Mouse (Mus musculus) liver, embryonic 14.5 days (tissue): ENCODE results near the gene Fh1. TPM values are rescaled to one million over a fixed set of nuclear protein-coding genes. Genes with fewer than 3 reads are reported as not detected.
A peak's percentile ranks its signal among the peaks of the same experiment; 100 is the strongest.

ENCODE experiments used
- ATAC-seq: fragments of 200-750 bp; cut with Nextera tagmentation; 2 replicates; pipeline ENCODE4 v1.8.0; 2017; ENCODE audit warnings: moderate number of reproducible peaks, mild to moderate bottlenecking, moderate library complexity; ENCODE audit not compliant: insufficient read depth
- DNase-seq, 3 experiments: peaks; one replicate each; pipeline ENCODE4 v3.0.0-alpha.2; 2012 to 2013; ENCODE audit warnings: low read depth in 3 of 3, low spot score in 3 of 3
- H3K27ac ChIP-seq: fragments of 300-500 bp; sonication (generic); 2 replicates; pipeline ENCODE4 v1.5.1; 2014; ENCODE audit warnings: moderate library complexity, mild to moderate bottlenecking, control low read depth, inconsistent platforms
- H3K27me3 ChIP-seq: fragments of 300-500 bp; sonication (generic); 2 replicates; pipeline ENCODE4 v1.6.1; 2014; ENCODE audit warnings: mild to moderate bottlenecking, low read length, moderate library complexity; ENCODE audit not compliant: control insufficient read depth, insufficient read depth
- H3K36me3 ChIP-seq: fragments of 300-500 bp; sonication (generic); replicated peaks from 2 replicates; pipeline ENCODE4 v1.6.1; 2014; ENCODE audit warnings: low read depth; ENCODE audit not compliant: control insufficient read depth, insufficient read depth
- H3K4me1 ChIP-seq, 2 experiments: fragments of 200-500 bp in 1 of 2; fragments of 300-500 bp in 1 of 2; sonication (generic) in 1 of 2; replicated peaks; 2 replicates each; pipeline ENCODE4 v1.6.1; 2012 to 2014; ENCODE audit warnings: antibody characterized with exemption in 1 of 2, inconsistent platforms in 1 of 2, low read length in 1 of 2; ENCODE audit not compliant: control insufficient read depth in 2 of 2, insufficient read depth in 2 of 2
- H3K4me2 ChIP-seq: fragments of 300-500 bp; sonication (generic); 2 replicates; pipeline ENCODE4 v1.6.1; 2014; ENCODE audit warnings: low read depth, mild to moderate bottlenecking, control low read depth, moderate library complexity
- H3K4me3 ChIP-seq, 2 experiments: fragments of 200-500 bp in 1 of 2; fragments of 300-500 bp in 1 of 2; sonication (generic) in 1 of 2; 2 replicates each; pipeline ENCODE4 v1.5.1; 2012 to 2014; ENCODE audit warnings: low read depth in 2 of 2, low read length in 2 of 2, mild to moderate bottlenecking in 2 of 2, control low read depth in 1 of 2, inconsistent platforms in 1 of 2, moderate library complexity in 1 of 2; ENCODE audit not compliant: insufficient read depth in 1 of 2
- H3K9ac ChIP-seq: fragments of 300-500 bp; sonication (generic); replicated peaks from 2 replicates; pipeline ENCODE4 v1.6.1; 2014; ENCODE audit warnings: mild to moderate bottlenecking, control low read depth, moderate library complexity
- H3K9me3 ChIP-seq: fragments of 300-500 bp; sonication (generic); 2 replicates; pipeline ENCODE4 v1.6.1; 2016; ENCODE audit warnings: low read length, mixed read lengths; ENCODE audit not compliant: control insufficient read depth
- CTCF ChIP-seq: IDR thresholded peaks from 2 replicates; pipeline ENCODE4 v1.5.1; 2016; ENCODE audit warnings: antibody characterized with exemption, low read depth, control low read depth
- EP300 ChIP-seq: IDR thresholded peaks from 2 replicates; pipeline ENCODE4 v1.6.1; 2016; ENCODE audit warnings: antibody characterized with exemption, low read depth
- WGBS: fragments of 180-500 bp; shearing (Covaris S2); extraction: QIAGEN DNeasy Blood & Tissue Kit; methylation state at CpG from one replicate; pipeline ENCODE4 v1.1.7; 2014; ENCODE audit not compliant: insufficient replicate concordance; 5-methylcytosine and 5-hydroxymethylcytosine counted together
- polyA plus RNA-seq, 2 experiments: library from polyadenylated mRNA; depleted of rRNA in 1 of 2; stranded (reverse) in 1 of 2; unstranded in 1 of 2; fragments of >200 nt; fragmentation: Nextera tagmentation in 1 of 2; extraction: Ambion mirVana in 1 of 2; gene quantifications; 2 replicates each; pipeline versions ENCODE4 v1.2.1 to v1.2.3; 2012 to 2014

The Fh1 gene
- polyA plus RNA-seq, 2 experiments = 56.1 to 96.6 TPM

DNA sequence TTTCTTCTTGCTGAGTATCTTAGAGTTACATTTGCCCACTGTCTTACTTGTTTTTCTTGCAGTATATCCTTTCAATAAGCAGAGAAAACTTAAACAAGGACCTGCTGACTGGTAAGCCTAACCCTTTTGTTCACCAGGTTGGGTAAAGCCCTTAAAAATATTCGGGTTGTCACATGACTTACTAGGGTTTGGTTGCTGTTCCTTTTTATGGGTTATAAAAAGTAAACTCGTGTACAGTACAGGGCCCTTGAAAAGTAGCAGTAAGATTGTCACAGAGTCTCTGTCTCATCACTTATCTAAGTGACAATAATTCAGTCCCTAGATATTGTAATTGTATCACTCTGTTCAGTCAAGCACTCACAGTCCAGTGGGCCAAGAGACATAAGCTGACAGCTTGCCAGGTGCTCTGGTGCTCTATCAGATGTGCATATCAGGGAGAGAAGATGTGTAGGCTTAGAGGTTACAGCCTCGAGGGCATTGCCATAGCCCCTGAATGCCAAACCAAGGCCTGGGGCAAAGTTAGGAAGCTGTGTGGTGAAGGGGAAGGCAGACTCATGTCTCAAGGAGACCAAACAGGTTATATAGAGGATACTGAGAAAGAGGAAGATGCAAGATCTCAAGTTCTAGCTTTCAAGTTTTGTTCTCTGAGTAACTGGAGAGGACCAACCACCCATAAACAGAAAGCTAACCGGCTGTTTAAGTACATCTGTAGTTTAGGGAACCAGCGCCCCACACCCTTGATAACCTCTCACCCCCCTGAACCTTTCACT lies 18.2 kb upstream of the Fh1 start:
- H3K36me3 ChIP-seq = no peaks in the 10 kb centered on the region
- H3K4me2 ChIP-seq = no peak overlapping the region
- ATAC-seq (no peak), DNase-seq (no peak)
- no peaks in the 10 kb centered on the region for H3K27me3 ChIP-seq
- TF ChIP-seq EP300 = no peak
- TF ChIP-seq CTCF = no peak
- peaks cover 0 to 3% of the 10 kb centered on the region in 2 experiments; a peak in 2 of 4 replicates for H3K4me1 ChIP-seq
- no peak overlapping the region for H3K9ac ChIP-seq
- WGBS = 35% methylated on average over 5 of the region's 5 CpGs
- no peak overlapping the region for H3K27ac ChIP-seq
- H3K9me3 ChIP-seq = no peaks in the 10 kb centered on the region
- H3K4me3 ChIP-seq = no peak overlapping the region

DNA sequence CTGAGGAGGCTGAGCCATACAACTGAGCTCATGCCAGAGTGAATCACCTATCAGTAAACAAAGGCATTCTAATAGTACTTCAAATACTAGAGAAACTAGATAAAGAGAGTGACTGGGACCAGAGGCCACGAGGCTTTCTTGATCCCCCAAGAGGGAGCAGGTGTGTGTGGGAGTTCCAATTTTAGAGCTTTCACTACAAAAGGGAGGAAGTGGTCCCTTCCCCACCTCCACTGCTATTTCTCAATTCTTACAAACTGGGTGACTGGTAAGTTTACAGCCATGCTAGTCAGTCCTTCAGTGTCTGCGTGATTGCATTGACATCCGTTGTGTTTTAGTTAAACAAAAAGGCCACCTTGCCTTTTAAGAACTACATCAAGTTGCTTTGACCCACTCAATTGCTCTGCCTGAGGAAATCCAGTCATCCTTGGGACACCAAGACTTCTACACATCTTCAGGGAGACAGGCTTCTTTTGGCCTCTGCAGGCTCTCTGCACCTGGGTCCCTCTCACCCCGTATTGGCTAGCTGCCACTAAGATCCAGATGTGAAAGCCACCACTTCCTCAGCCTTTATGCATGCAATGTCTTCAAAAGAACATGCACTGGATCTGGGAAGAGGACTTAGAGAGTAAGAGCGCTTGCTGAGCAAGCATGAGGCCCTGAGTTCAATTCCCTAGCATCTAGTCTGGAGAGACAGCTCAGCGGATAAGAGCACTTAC lies 15.2 kb upstream of the Fh1 start:
- WGBS = 52% methylated on average over 6 of the region's 6 CpGs

DNA sequence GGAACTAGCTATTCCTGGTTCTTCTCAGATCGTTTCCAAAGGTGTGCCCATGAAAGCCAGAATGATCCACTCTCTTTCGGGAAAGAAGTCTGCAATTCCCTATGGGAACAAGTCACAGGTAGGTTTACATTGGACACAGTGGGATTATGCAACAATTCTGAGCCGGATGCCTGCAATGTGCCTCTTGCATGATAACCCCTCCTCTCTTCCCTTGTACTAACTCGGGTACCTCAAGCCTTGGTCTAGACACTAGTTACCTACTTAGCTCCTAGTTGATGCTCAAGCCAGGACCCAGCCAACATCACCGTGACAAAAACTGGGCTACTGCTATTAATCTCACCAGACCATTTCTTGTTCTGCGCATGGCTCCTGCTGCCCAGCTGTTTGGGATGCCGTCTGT lies 13.6 kb upstream of the Fh1 start:
- Histone ChIP-seq H3K4me1 (no peaks in the 10 kb centered on the region), H3K4me3 (no peak overlapping the region), H3K9ac (no peak overlapping the region), H3K9me3 (no peaks in the 10 kb centered on the region), H3K27me3 (no peaks in the 10 kb centered on the region), H3K4me2 (no peak overlapping the region), H3K36me3 (no peaks in the 10 kb centered on the region), H3K27ac (no peak overlapping the region)
- DNase-seq = no peak
- ATAC-seq = no peak
- TF ChIP-seq EP300 (no peak), CTCF (no peak)
- 55% methylated on average over 7 of the region's 7 CpGs for WGBS

More for the DNA sequence above, 15.2 kb upstream of the Fh1 start:
- DNase-seq (no peak), ATAC-seq (no peak)
- Histone ChIP-seq H3K36me3 (no peaks in the 10 kb centered on the region), H3K9ac (no peak overlapping the region), H3K4me2 (no peak overlapping the region), H3K27me3 (no peaks in the 10 kb centered on the region), H3K4me3 (no peak overlapping the region), H3K9me3 (no peaks in the 10 kb centered on the region), H3K27ac (no peak overlapping the region), H3K4me1 (no peaks in the 10 kb centered on the region)
- no peak for TF ChIP-seq EP300
- TF ChIP-seq CTCF = no peak

DNA sequence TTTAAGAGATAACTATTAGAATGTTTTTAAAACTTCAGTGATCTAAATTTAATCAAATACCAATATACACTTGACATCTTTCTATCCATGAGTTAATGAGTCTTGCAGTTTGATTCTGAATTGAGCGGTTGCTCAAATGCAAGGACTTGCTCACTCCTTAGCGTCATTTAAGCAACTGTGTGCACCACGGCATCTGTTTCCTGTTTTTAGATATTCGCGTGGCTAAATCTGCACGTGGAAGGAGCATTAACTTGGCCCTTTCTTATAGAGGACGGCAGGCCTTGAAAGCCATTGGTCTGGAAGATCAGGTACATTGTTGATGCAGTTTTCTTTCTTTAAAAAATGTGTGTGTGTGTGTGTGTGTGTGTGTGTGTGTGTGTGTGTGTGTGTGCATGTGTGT lies 12.2 kb upstream of the Fh1 start:
- Histone ChIP-seq H3K4me3 (no peak overlapping the region), H3K27ac (no peak overlapping the region), H3K27me3 (no peaks in the 10 kb centered on the region), H3K4me1 (no peaks in the 10 kb centered on the region), H3K9me3 (no peaks in the 10 kb centered on the region), H3K36me3 (no peaks in the 10 kb centered on the region), H3K4me2 (no peak overlapping the region), H3K9ac (no peak overlapping the region)
- ATAC-seq = no peak
- no peak for DNase-seq
- TF ChIP-seq CTCF (no peak), EP300 (no peak)
- WGBS = 29% methylated on average over 7 of the region's 7 CpGs

DNA sequence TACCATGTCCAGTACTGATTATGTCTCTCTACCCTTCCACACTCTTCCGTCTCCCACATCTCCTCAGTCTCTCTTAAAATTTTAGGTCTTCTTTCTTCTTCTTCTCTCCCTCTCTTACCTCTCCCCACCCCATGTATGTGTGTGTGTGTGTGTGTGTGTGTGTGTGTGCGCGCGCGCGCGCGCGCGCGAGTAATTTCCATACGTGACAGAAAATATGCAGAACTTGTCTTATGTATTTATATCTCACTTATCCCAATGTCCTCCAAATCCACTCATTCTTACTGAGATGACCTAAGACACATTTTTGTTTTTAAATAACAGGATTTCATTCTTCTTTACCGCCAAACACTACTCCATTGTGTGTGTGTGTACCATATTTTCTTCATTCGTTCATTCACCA lies 7.0 kb upstream of the Fh1 start:
- H3K27me3 ChIP-seq = no peaks in the 10 kb centered on the region
- no peak for DNase-seq
- H3K4me2 ChIP-seq = peak overlapping the region; percentile 21; the same call in 1 of the 2 replicates
- no peaks in the 10 kb centered on the region for H3K9me3 ChIP-seq
- H3K4me1 ChIP-seq = peaks cover 0 to 4% of the 10 kb centered on the region in 2 experiments; a peak in 2 of 4 replicates
- WGBS = 90% methylated on average over 14 of the region's 14 CpGs
- TF ChIP-seq CTCF (no peak), EP300 (no peak)
- ATAC-seq = no peak
- no peak overlapping the region for H3K4me3 ChIP-seq
- H3K36me3 ChIP-seq = no peaks in the 10 kb centered on the region
- no peak overlapping the region for H3K9ac ChIP-seq
- no peak overlapping the region for H3K27ac ChIP-seq
